Mouse (Mus musculus): ENCODE measurements at regions not wholly inside any gene's neighbourhood (a gene's known extent, or its start where the extent isn't known, plus 50 kb on each side); places are given as distances from the start of the nearest gene placed in this dataset.

DNA sequence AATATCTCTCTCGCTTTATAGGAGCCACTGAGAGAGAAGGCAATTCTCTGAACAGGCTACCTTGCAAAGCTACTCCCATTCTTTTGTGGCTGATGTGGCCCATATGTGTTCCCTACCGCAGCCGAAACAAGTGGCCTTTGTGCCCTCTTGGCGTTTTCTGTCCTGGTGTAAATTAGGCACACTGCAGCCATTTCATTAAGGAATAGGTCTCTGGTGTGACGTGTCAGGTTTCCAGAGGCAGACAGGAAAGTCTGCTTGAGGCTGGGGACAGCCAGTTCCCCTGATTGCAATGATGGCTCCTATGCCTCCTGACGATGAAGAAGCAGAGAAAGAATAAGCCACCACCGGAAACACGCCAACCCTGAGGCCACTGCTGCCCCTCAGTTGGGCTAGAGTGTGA lies 59.3 kb upstream of the Bcor start:
- no peaks in the 10 kb centered on the region for H3K27me3 ChIP-seq
- no peak overlapping the region for H3K27ac ChIP-seq (replicated peaks)
- no peak overlapping the region for H3K4me3 ChIP-seq (replicated peaks)
- no peaks in the 10 kb centered on the region for H3K4me1 ChIP-seq (replicated peaks)
- ATAC-seq (ENCODE audit: insufficient read depth): no peak
- no peaks in the 10 kb centered on the region for H3K9me3 ChIP-seq (replicated peaks)
- WGBS (ENCODE audit: insufficient replicate concordance): 60% methylated on average over 8 of the region's 8 CpGs
- H3K36me3 ChIP-seq (replicated peaks): no peaks in the 10 kb centered on the region
- no peak overlapping the region for H3K9ac ChIP-seq
- no peak overlapping the region for H3K4me2 ChIP-seq

DNA sequence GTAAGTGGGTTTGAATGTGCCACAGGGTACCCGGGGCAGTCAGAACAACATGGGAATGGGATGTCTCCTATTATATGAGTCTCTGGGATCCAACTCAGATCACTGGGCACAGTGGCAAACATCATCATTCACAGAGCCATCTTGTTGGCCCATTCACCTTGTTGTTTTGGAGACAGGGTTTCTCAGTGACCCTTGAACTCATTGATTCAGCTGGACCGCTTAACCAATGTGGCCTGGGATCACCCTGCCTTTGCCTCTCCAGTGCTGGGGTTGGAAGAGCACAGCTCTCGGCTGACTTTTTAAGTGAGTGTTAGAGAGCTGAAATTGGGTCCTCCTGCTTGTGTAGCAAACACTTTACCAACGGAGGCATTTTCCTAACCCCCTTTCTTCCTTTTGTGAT lies 64.2 kb upstream of the Bcor start:
- no peak overlapping the region for H3K9ac ChIP-seq
- ATAC-seq (ENCODE audit: insufficient read depth): no peak
- no peaks in the 10 kb centered on the region for H3K36me3 ChIP-seq (replicated peaks)
- H3K4me3 ChIP-seq (replicated peaks): no peak overlapping the region
- WGBS (ENCODE audit: insufficient replicate concordance): 60% methylated on average over 4 of the region's 4 CpGs
- peaks cover 5% of the 10 kb centered on the region; the same call in 1 of the 2 replicates for H3K27me3 ChIP-seq
- H3K4me2 ChIP-seq: no peak overlapping the region
- H3K9me3 ChIP-seq (replicated peaks): no peaks in the 10 kb centered on the region
- no peak overlapping the region for H3K27ac ChIP-seq (replicated peaks)
- H3K4me1 ChIP-seq (replicated peaks): no peaks in the 10 kb centered on the region

DNA sequence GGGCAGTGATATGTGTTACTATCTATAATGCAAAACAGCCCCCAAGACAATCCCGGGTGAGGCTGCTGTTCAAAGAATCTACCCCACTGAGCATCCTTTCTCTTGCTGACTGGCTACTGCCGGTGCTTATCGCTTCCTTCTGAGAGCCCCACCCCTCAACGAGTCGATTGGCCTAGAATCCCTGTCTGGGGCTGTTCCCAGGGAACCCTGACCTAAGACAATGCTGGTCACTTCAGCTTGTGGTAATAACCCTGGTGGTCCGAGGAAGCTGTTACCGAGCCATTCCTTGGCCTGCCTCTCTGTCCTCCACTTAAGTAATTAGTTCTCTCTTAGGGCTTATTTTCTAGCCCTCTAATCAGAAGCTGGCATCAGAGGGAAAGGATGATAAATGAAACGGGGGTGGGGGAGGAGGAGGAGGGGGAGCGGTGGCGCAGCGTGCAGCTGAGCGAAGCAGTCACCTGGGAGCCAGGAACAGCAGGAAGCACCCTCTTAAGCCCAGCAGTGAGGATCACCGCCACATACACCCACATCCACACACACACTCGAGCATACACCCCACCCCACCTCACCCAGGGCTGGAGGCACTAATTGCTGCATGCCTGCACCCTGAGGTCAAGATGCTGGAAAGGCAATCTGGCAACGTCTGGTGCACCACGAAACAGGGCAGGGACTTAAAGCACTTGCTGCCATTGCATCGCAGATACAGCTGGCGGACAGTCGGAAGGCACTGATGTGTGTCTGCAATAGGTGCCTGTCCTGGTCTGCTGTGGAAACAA lies 65.1 kb upstream of the Bcor start:
- Histone ChIP-seq H3K27ac (replicated peaks) (no peak overlapping the region), H3K9ac (no peak overlapping the region), H3K9me3 (replicated peaks) (no peaks in the 10 kb centered on the region), H3K4me2 (no peak overlapping the region), H3K4me3 (replicated peaks) (no peak overlapping the region), H3K27me3 (peaks cover 5% of the 10 kb centered on the region; the same call in 1 of the 2 replicates), H3K4me1 (replicated peaks) (no peaks in the 10 kb centered on the region), H3K36me3 (replicated peaks) (no peaks in the 10 kb centered on the region)
- no peak for ATAC-seq (ENCODE audit: insufficient read depth)
- 15% methylated on average over 19 of the region's 19 CpGs for WGBS (ENCODE audit: insufficient replicate concordance)

- no peaks in the 10 kb centered on the region for H3K36me3 ChIP-seq (replicated peaks)
- no peaks in the 10 kb centered on the region for H3K4me1 ChIP-seq (replicated peaks)
- no peaks in the 10 kb centered on the region for H3K9me3 ChIP-seq (replicated peaks)
- 23% methylated on average over 3 of the region's 3 CpGs for WGBS (ENCODE audit: insufficient replicate concordance)
- no peak overlapping the region for H3K4me2 ChIP-seq
- no peak overlapping the region for H3K27ac ChIP-seq (replicated peaks)
- ATAC-seq (ENCODE audit: insufficient read depth): no peak
- H3K27me3 ChIP-seq: peaks cover 5% of the 10 kb centered on the region; the same call in 1 of the 2 replicates
- no peak overlapping the region for H3K9ac ChIP-seq
- H3K4me3 ChIP-seq (replicated peaks): no peak overlapping the region
Measured at GRCm38 (mm10) chrX:12225892-12226206, 65.7 kb upstream of the Bcor start.

DNA sequence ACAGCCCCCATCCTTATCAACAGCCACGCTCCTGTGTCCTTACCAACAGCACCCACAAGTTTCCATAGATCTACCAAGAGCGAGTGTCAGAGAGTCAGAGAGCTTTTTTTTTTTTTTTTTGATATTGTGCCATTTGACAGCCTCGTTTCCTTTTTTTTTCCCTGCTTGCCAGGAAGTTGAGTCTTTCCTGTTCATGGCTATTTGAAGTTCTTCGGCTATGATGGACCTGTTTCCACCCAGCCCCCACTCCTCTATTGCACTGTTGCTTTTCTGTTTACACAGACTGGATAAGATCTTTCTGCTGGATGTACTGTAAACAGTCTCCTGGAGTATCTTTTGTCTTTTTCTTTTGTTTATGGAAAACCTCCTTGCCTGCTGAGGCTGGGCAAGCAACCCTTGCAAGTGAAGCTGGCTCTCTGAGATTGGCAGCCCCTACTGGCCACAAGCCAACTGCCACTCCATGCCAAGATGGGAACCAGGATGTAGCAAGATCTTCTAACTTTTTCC lies 80.4 kb upstream of the Bcor start:
- no peaks in the 10 kb centered on the region for H3K36me3 ChIP-seq (replicated peaks)
- H3K4me1 ChIP-seq (replicated peaks): no peaks in the 10 kb centered on the region
- H3K9me3 ChIP-seq (replicated peaks): no peaks in the 10 kb centered on the region
- H3K27me3 ChIP-seq: no peaks in the 10 kb centered on the region
- 24% methylated on average over 4 of the region's 4 CpGs for WGBS (ENCODE audit: insufficient replicate concordance)
- no peak for ATAC-seq (ENCODE audit: insufficient read depth)
- H3K4me2 ChIP-seq: no peak overlapping the region
- H3K9ac ChIP-seq: no peak overlapping the region
- no peak overlapping the region for H3K27ac ChIP-seq (replicated peaks)
- H3K4me3 ChIP-seq (replicated peaks): no peak overlapping the region

- H3K4me1 ChIP-seq (replicated peaks): no peaks in the 10 kb centered on the region
- H3K27ac ChIP-seq (replicated peaks): no peak overlapping the region
- H3K4me2 ChIP-seq: no peak overlapping the region
- H3K4me3 ChIP-seq (replicated peaks): no peak overlapping the region
- H3K27me3 ChIP-seq: no peaks in the 10 kb centered on the region
- no peak overlapping the region for H3K9ac ChIP-seq
- no peaks in the 10 kb centered on the region for H3K36me3 ChIP-seq (replicated peaks)
- H3K9me3 ChIP-seq (replicated peaks): no peaks in the 10 kb centered on the region
- 42% methylated on average over 4 of the region's 4 CpGs for WGBS (ENCODE audit: insufficient replicate concordance)
- ATAC-seq (ENCODE audit: insufficient read depth): no peak
Measured at GRCm38 (mm10) chrX:12241751-12242150, 81.6 kb upstream of the Bcor start.

DNA sequence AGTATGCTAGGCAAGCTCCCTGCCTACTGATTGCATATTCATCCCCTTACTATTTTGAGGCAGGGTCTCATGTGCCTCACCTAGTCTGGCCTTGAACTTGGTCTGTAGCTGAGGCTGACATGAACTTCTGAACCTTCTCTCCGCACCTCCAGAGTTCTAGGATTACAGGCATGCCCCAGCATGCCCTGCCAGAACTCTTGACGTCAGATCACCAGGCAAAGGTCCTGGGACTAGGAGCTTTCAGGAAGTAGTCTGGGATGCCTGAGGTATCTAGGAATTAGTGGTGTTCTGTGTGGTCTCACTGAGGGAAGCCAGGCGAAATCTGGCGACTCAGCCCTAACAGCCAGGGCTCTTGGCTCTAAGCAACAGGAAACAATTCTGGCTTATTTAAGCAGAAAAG lies 88.9 kb upstream of the Bcor start:
- Histone ChIP-seq H3K4me1 (replicated peaks) (peaks cover 4% of the 10 kb centered on the region; the same call in 1 of the 2 replicates), H3K27me3 (peaks cover 6% of the 10 kb centered on the region; the same call in 1 of the 2 replicates), H3K9ac (no peak overlapping the region), H3K27ac (replicated peaks) (no peak overlapping the region), H3K36me3 (replicated peaks) (no peaks in the 10 kb centered on the region), H3K4me2 (no peak overlapping the region), H3K4me3 (replicated peaks) (no peak overlapping the region), H3K9me3 (replicated peaks) (no peaks in the 10 kb centered on the region)
- ATAC-seq (ENCODE audit: insufficient read depth): no peak
- 65% methylated on average over 4 of the region's 4 CpGs for WGBS (ENCODE audit: insufficient replicate concordance)

DNA sequence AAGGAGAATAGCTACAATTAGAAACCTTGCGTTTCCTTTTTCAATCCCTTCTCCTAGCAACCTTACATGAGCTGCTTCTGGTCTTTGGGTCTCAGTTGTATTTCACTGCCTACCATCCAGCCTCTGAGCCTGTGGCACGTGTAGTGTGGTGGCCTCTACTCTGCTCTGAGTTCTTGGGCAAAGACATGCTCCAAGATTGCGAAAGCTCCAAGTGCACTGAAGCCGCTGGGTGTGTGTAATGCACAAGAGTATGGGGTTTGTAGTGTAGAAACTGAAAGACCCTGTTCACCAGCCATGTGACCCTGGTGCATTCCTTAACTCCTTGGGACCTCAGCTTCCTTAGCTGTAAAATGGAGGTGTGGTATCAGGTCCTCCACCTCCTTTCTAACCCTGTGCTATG lies 89.8 kb upstream of the Bcor start:
- WGBS (ENCODE audit: insufficient replicate concordance): 61% methylated on average over 4 of the region's 4 CpGs
- no peaks in the 10 kb centered on the region for H3K9me3 ChIP-seq (replicated peaks)
- H3K9ac ChIP-seq: no peak overlapping the region
- no peak overlapping the region for H3K27ac ChIP-seq (replicated peaks)
- H3K4me2 ChIP-seq: no peak overlapping the region
- peaks cover 6% of the 10 kb centered on the region; the same call in 1 of the 2 replicates for H3K27me3 ChIP-seq
- H3K4me3 ChIP-seq (replicated peaks): no peak overlapping the region
- no peak for ATAC-seq (ENCODE audit: insufficient read depth)
- peaks cover 4% of the 10 kb centered on the region; the same call in 1 of the 2 replicates for H3K4me1 ChIP-seq (replicated peaks)
- no peaks in the 10 kb centered on the region for H3K36me3 ChIP-seq (replicated peaks)

DNA sequence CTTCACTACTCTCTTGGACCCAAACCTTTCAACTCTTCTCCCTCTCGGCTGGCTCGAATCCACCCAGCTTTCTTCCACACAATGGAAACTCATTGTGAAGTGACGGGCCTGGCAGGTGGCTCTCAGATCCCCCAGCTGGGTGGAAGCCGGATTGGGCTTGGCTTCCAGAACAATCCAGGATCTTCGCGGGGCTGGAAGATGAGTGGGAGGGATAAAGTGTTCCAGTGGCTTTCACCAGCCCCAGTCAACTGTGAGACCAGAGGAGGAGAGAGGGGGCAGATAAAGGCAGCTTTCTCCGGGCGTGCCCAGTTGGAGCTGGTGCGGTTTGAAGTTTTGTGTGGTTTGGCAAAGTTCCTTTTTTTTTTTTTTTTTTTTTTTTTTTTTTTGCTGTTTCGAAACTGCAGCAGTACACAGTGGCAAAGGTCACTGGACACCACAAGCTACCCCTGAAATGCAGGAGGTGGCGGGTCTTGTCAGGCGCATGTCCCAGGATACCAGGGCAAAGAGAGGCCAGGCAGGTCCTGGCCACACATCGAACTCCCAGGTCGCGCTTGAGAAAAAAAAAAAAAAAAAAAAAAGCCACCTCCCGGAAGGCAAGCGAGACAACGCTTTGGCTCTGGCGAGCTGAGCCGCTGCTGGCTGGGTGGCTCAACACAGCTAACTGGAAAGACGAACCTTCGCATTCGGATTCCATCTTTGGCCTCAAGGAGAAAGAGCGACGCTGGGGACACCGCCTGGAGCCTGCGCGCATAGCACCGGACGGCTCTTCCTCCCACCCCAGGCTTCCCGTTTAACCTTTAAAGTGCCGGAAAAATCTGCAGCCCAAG lies 91.9 kb upstream of the Bcor start:
- peak; percentile 71 for ATAC-seq (ENCODE audit: insufficient read depth)
- peak overlapping the region; percentile 66 for H3K27ac ChIP-seq (replicated peaks)
- WGBS (ENCODE audit: insufficient replicate concordance): 10% methylated on average over 32 of the region's 32 CpGs

GRCm38 (mm10) chrX:12252680-12253021 lies 92.5 kb upstream of the Bcor start:
- peaks cover 6% of the 10 kb centered on the region; the same call in 1 of the 2 replicates for H3K27me3 ChIP-seq
- WGBS (ENCODE audit: insufficient replicate concordance): 7% methylated on average over 16 of the region's 16 CpGs
- peaks cover 4% of the 10 kb centered on the region; the same call in 1 of the 2 replicates for H3K4me1 ChIP-seq (replicated peaks)
- peak; percentile 20 for ATAC-seq (ENCODE audit: insufficient read depth)
- H3K4me2 ChIP-seq: peak overlapping the region; percentile 51
- no peaks in the 10 kb centered on the region for H3K36me3 ChIP-seq (replicated peaks)
- H3K9ac ChIP-seq: no peak overlapping the region
- peak overlapping the region; percentile 45 for H3K4me3 ChIP-seq (replicated peaks)
- H3K9me3 ChIP-seq (replicated peaks): no peaks in the 10 kb centered on the region
- H3K27ac ChIP-seq (replicated peaks): peak overlapping the region; percentile 66

More for the DNA sequence above, 91.9 kb upstream of the Bcor start:
- Histone ChIP-seq H3K4me3 (replicated peaks) (peak overlapping the region; percentile 45), H3K9ac (no peak overlapping the region), H3K27me3 (peaks cover 6% of the 10 kb centered on the region; the same call in 1 of the 2 replicates), H3K4me1 (replicated peaks) (peaks cover 4% of the 10 kb centered on the region; the same call in 1 of the 2 replicates), H3K4me2 (peak overlapping the region; percentile 51), H3K36me3 (replicated peaks) (no peaks in the 10 kb centered on the region), H3K9me3 (replicated peaks) (no peaks in the 10 kb centered on the region)

DNA sequence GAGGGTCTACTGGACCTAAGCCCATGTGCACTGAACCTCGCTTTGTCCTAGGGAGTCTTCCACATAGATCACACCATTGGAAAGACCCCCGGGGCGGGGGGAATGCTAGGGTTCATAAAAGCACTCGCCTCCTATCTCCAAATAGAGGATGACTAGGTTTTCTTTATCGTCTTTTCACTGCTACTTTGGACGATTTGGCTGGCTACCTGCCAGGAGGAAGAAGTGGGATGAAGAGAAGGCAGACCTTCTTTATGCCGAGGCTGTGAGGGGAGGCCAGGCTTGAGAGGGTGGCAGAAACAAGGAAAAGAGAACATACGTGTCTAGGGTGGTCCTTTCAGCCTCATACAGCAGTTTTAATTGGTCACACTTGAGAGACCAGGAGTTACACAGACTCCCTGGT lies 96.6 kb upstream of the Bcor start:
- 45% methylated on average over 8 of the region's 8 CpGs for WGBS (ENCODE audit: insufficient replicate concordance)
- Histone ChIP-seq H3K9me3 (replicated peaks) (no peaks in the 10 kb centered on the region), H3K4me1 (replicated peaks) (peaks cover 4% of the 10 kb centered on the region; the same call in 1 of the 2 replicates), H3K9ac (no peak overlapping the region), H3K4me3 (replicated peaks) (no peak overlapping the region), H3K27ac (replicated peaks) (no peak overlapping the region), H3K36me3 (replicated peaks) (no peaks in the 10 kb centered on the region), H3K27me3 (peaks cover 6% of the 10 kb centered on the region; the same call in 1 of the 2 replicates), H3K4me2 (no peak overlapping the region)
- no peak for ATAC-seq (ENCODE audit: insufficient read depth)

Measured in liver, embryonic 15.5 days (tissue).